Mouse (Mus musculus): ENCODE results near the gene Fgfr2.

The Fgfr2 gene

DNA sequence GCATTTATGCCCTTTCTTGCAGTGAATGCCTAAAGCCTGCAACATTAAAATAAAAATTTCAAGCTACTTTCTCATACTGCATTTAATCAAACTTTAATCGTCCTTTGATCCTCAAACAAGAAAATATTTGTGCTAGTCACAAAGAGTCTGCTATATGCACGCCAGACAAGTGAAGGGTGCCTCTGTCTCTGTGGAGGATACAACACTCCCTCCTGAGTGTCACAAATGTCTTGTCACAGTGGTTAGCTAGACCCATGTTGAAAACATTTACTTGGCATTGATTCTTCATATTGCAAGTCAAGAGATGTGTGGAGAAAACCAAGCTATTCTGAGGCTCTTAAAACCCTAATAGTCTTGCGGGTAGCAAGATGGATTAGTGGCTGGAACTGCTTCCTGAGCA lies 2736.8 kb downstream of the Fgfr2 start:
- in situ Hi-C loops (cut with MseI, MboI), result loop anchor here in 1 of 2 experiments (25.0 kb wide), 1 partner anchor 724 kb away; no protein-coding TSS in a partner anchor

DNA sequence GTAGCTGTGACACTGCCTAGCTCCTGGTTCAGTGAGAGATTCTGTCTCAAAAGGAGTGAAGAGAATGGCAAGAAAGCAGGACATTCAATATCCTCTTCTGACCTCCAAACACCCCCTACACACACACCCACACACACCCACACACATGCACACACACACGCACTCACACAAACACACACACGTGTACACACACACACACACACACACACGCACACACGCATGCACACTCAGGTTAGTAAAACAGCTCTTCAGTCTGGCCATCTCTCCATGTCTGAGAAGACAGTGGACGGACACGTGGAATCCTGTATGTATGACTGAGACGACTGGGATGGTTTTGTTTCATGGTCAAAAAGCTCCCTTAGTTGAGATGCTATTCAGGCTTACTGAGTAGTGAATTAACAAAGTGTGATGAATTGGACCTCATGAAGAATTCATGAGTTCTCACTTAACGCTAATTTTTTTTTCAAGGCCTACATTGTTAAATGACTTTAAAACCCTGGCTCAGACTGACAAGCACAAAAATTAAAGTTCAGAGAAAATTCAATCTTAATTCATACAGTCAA lies 2737.3 kb downstream of the Fgfr2 start:
- in situ Hi-C loops (cut with MseI, MboI), result loop anchor here in 1 of 2 experiments (25.0 kb wide), 1 partner anchor 724 kb away; no protein-coding TSS in a partner anchor

DNA sequence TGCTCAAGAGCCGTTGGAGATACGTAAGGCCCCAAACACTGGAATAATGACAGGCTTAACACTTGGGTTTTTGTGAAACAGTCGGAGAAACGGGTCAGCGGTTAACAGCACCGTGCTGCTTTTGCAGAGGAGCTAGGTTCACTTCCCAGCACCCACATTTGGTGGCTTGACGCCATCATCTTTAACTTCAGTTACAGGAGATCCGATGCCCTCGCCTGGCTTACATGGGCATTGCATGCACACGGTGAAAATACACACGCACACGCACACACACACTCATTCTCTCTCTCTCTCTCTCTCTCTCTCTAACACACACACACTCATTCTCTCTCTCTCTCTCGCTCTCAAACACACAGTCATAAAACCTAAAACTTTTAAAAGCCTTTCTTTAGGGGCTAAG lies 2741.0 kb downstream of the Fgfr2 start:
- in situ Hi-C loops (cut with MseI, MboI), result loop anchor here in 1 of 2 experiments (25.0 kb wide), 1 partner anchor 720 kb away; no protein-coding TSS in a partner anchor

DNA sequence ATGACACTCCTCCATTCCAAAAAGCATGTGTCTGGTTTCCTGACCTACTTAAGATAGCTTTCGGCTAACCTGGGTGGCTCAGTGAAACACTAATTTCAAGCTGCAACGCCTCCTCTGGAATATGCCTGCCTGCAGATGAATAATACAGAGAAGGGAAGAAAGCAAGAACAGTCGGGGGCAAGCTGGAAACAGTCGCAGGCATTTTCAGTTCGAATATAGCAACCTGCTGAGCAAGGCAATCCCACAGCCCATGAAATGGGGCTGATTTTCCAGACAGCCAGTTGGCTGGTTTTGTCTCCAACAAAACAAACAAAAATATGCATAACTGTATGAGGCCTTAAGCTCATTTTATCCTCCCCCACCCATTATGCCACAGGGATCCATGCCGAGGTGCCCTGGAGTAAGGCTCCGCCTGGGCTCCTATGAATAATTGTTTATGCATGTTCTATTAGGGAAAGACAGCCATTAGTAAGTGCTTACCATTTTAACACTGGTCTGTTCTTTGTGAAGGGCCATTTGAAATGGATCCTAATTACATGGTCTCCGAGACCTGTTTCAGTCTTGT lies 2741.7 kb downstream of the Fgfr2 start:
- in situ Hi-C loops (cut with MseI, MboI), result loop anchor here in 1 of 2 experiments (25.0 kb wide), 1 partner anchor 719 kb away; no protein-coding TSS in a partner anchor

DNA sequence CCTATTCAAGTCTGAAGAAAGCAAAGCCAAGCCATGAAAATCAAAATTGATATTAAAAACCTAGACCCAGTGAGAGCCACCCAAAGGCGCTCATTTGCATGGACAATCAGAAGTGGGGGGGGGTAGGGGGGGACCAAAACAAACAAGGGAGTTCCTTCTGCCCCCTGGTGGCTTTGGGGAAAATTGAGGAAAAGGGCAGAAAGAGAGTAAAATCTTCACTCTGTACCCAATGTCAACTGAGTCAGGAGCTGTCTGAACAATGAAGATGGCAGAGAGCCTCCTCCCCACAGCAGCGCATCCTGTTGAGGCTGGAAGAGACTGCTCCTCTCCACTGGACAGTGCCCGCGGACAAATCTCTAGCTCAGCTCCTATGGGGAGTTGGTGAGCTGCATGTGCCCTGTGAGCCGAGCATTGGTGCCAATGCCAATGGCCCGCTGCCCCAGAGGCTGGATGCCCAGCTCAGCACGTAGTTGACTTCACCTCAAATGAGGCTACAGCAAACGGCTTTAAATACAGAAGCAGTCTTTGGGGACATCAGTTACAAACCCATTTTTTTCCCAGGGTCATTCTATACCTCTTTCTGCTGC lies 2742.3 kb downstream of the Fgfr2 start:
- in situ Hi-C loops (cut with MseI, MboI), result loop anchor here in 1 of 2 experiments (25.0 kb wide), 1 partner anchor 719 kb away; no protein-coding TSS in a partner anchor

DNA sequence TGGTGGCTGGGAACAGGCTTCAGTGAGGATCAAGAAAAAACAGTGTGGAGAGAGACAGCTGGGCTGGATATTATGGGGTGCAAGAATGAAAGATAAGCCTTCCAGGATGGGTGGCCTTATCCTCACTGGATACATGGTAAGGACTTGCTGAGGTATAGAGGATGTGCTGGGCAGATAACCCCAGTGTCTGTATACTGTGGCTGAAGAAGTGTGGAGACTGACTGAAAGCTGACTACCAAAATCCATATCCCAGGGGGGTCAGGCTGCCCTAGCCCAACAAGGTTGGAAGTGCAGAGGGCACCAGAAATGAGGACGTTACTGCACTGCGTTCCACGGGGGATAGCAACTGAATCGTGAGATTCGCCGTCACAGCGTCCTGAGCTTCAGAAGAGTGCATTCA lies 2742.8 kb downstream of the Fgfr2 start:
- in situ Hi-C loops (cut with MseI, MboI), result loop anchor here in 1 of 2 experiments (25.0 kb wide), 1 partner anchor 718 kb away; no protein-coding TSS in a partner anchor

DNA sequence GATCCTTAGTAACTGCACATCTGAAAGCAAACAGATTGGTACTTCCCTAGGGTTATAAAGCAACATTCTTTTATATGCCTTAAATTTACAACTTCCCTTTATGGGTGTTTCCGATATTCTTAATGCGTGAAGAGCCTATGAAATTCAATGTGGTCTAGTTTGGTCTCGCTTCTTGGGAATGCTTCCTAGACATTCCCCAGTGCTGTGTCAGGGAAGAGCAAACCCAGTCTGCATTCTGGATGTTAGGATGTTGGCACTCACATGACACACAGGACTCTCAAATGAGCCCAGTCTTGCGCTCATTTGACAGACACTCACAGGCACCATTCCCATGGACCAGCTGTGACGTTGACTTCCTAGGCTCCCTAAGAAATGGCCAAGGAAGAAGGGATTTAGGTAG lies 2743.3 kb downstream of the Fgfr2 start:
- in situ Hi-C loops (cut with MseI, MboI), result loop anchor here in 1 of 2 experiments (25.0 kb wide), 1 partner anchor 718 kb away; no protein-coding TSS in a partner anchor

DNA sequence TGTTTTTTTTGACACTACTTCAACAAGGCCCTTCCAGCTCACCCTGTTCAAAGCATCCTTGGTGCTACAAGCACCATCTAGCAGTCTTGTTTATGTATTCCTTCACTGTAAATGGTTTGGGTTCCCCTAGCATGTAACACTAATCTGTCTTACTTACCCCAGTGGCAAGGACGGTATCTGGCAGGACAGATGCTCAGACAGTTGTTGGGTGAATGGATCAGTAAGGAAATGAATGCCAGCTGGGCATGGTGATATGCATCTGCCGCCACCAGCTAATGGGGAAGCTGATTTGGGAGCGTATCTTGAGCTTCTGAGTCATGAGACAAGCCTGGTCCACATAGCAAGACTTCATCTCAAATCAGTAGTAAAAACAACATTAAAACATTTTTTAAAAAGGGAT lies 2744.8 kb downstream of the Fgfr2 start:
- in situ Hi-C loops (cut with MseI, MboI), result loop anchor here in 1 of 2 experiments (25.0 kb wide), 1 partner anchor 716 kb away; no protein-coding TSS in a partner anchor

DNA sequence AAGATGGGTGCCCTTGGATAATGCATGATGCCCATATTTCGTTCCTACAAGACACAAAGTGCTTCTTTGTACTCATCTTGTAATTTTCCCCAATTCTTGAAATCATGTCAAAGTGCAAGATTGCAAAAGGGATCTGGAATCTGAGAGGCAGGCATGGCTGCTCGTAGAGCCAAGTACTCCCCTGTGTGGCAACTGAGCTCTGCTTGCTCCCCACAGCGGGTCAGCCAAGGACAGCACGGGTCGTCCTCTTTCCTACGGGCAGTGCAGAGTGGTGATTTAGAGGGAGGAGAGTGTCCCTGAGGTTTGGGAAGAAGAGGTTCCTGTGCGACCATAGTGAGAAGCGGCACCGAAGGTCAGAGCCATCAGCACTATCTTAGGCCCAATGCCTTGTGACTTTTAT lies 2748.8 kb downstream of the Fgfr2 start:
- in situ Hi-C loops (cut with MseI, MboI), result no loop called here

DNA sequence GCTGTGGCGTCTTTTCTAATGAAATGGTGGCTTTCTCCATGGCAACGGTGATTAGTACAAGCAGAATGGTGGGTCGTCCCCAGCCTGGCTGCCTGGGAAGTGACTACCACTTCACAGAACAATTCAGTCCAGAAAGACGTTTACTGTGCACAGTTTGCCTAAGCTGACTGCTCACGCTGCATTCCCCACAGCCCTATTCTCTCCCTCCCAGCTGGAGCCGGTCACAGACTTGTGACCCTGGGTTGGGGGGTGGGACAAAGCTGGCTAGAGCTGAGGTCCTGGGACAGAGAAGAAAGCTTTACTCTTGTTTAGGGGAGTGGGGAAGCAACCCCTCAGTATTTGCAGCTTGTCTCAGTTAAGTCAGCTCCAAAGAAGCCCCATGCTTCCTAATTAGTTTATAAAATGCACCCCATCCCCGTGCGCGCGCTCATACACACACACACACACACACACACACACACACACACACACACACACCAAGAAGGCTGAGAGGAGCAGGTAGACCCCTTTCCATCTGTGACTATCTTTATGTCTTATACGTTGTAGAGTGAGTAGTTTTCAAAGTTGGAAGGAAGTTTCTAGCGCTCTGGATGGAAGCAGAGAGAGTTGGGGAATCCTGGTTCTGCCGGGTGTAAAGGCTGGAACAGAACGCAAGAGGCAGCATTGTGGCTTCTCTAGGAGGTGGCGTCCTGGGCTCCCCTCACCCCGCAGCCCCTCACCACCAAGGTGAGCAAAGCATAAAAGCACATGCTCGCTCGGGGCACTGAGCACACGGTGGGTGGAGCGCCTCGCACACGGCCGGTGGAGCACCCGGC lies 2754.1 kb downstream of the Fgfr2 start:
- in situ Hi-C loops (cut with MseI, MboI), result no loop called here

DNA sequence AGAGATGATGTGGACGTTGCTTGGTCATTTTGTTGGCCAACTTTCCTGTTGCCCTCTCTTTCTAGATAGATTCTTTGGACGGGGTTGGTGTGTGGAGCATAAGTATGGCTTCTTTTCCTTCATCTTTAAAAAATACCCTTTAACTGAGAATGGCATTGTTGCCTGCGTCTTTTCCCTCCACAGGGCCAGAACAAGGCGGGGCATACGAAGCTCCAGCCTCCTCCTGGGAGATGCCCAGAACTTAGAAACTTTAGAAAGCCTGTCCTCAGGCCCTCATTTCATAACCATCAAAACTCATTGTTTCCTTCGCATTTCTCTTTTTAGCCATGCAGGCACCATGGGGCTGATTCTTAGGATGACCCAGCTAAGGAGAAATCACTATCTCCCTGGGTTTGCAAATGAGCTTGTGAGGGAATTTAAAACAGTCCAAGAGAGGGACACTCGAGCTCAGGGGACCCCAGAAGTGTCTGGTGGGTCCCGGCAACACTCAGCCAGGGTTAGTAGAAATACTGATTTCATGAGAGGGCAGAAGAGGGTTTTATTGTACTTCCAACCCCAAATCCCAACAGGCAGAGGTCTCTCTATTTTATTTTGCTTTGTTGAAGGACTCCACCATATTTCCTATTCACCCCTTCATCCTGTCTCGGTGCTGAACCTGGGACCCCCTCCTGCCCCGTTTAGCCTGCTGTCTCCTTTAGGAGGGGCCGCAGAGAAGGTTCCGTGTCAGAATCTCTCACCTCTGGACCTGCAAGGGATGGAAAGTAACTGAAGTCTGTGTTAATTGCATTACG lies 2754.9 kb downstream of the Fgfr2 start:
- in situ Hi-C loops (cut with MseI, MboI), result no loop called here

DNA sequence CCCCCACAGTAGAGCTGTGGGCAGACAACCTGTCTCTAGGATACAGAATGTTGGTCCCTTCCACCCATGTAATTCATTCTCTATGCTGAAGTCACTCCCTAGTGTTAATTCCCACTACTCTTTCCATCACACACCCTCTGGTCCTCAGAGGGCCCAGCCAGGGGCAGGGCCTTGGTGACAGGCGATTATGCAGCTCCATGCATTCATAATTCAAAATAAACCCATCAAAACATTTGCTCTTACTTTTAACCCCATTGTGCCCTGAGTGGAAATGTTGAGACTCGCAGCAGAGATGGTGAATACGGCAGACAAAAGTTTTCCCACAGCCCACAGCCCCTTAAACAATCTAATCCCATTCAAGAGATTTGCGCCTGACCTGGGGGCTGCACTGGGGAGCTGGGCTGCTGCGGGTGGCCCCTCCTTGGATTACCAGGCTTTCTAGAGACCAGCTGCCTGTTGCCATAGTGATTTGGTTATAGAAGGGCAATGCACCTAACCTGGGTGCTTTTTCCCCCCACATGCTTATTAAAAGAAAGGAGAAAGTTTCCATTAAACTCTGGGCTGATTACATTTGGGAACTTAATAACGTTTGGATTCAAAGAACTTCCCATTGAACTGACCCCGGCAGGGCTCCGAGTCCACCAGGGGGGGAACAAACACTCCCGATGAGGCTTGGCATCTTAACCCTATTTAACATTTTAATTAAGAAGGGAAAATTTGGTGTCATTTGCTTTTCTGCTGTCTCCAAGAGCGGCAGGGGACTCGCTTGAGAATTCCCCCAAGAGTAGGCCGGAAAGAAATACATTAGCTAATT lies 2755.7 kb downstream of the Fgfr2 start:
- in situ Hi-C loops (cut with MseI, MboI), result no loop called here

DNA sequence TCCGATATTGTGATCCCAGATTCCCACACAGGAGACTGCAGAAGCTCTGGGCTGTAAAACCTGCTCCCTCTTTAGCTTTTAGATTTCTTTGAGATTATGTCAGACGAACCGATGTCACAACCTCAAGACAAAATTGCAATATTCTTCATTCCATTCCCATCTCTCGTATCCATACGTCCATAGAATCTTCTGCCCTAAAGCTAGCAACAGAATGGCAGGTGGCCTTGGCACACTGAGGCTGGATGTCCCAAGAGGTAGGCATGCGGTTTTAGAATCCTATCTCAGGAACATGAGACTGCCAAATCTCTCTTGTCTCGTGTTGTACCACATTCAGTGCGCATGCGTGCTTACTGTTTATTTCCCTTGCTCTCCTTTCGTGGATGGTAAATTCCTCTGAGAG lies 2757.4 kb downstream of the Fgfr2 start:
- in situ Hi-C loops (cut with MseI, MboI), result no loop called here

DNA sequence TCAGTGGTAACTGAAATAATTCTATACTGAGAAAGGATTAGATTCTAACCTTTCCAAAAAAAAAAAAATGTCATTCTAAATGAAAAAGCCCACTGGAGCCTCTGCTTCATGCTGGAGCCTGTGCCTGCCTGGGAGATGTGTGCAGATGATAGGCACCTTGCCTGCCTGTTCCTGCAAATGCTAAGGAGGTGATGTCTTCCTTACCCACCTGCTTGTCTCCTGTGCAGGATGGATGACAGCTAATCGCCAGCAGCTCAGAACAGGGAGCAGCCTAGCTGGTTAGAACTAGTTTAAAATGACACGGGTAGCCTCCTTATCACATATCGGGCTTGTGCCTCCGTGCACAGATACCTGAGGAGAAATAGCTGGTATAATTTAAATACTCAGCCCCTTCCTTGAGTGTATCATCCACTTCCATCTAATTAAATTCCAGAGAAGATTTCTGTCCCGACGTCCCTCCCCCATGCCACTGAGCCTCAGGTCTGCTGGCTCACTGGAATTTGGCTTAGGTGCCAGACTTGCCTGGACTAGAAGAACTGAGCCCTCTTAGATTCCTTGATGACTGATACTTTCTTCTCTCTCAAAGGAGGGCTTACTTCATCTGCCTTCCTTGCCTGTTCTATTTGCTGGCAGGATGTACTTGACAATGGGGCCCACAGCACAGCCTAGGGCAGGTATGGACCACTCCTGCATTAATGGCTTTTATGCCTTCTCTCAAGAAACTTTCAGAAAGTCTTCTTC lies 2782.6 kb downstream of the Fgfr2 start:
- in situ Hi-C loops (cut with MseI, MboI), result no loop called here

DNA sequence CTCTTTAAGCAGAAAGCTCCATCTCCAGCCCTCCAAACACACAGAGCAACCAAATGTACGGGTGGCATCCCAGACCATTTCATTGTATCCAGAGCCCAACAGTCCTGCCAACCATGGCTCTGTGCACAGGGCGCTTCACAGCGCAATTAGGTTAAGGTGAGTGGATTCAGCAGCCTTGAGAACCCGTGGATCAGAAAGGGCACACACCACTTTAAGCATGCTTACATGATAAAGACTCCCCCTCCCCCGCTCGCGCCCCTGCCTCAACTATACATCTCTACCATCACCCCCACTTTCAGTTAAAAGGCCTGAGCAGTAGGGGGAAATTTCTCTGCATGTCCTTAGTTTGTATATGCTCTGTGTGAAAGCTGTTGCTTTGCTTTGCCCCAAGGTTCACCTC lies 2785.5 kb downstream of the Fgfr2 start:
- in situ Hi-C loops (cut with MseI, MboI), result no loop called here

DNA sequence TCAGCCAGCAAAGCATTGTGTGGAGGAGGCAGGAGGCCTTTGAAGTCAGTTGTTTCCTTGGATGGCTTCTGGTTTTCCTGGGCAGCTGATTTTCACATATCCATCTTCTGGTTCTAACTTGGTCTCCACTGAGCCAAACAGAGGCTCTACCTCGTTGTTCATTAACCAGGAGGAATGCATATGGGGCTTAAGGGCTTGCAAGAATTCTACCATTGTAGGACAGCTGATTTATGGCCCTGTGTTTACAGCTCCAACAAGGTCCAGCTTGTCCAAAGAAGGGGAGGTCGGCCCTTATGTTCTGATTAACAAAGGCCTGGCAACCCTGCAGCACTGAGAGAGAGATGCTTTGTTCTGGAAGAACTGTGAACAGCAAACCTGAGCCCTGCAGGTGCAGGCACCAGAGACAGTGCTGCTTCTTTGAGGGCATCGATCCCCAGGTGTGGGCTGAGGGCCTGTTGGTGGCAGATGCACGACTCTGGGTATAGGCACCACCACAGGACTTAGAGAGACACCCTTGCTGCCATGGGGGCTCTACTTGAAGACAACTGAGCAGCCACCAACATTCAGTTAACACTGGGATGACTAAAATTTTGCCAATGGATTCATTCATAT lies 2787.6 kb downstream of the Fgfr2 start:
- in situ Hi-C loops (cut with MseI, MboI), result no loop called here

DNA sequence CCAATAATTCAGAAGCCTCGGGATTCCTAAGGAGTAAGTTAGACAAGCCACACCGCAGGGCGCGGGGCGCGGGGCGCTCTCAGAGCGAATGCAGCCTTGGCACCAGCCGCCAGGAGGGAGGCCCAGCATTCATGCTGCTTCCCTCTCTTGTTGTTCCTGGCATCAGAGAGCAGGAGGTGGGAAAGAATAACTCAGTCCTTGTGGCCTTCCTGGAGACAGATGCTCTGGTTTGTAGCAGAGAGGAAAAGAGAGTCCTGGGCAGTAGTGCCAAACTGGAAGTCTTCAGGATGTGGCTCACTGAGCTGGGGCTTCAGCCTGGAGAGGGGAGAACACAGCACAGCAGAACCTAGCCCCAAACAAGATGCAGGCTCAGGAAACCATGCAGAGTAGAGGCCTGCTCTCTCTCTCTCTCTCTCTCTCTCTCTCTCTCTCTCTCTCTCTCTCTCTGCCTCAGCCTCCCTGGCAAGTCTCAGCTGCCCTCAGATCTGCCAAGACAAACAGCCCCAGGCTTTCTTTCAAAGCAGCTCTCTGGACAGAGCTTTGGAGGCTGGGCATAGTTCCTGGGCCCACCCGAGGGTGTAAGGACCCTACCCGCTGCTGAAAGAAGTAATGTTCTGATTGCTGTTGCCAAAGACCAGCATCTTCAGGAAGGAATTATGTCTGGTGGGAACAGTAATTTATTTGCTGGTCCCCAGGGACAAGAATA lies 2790.5 kb downstream of the Fgfr2 start:
- in situ Hi-C loops (cut with MseI, MboI), result no loop called here

DNA sequence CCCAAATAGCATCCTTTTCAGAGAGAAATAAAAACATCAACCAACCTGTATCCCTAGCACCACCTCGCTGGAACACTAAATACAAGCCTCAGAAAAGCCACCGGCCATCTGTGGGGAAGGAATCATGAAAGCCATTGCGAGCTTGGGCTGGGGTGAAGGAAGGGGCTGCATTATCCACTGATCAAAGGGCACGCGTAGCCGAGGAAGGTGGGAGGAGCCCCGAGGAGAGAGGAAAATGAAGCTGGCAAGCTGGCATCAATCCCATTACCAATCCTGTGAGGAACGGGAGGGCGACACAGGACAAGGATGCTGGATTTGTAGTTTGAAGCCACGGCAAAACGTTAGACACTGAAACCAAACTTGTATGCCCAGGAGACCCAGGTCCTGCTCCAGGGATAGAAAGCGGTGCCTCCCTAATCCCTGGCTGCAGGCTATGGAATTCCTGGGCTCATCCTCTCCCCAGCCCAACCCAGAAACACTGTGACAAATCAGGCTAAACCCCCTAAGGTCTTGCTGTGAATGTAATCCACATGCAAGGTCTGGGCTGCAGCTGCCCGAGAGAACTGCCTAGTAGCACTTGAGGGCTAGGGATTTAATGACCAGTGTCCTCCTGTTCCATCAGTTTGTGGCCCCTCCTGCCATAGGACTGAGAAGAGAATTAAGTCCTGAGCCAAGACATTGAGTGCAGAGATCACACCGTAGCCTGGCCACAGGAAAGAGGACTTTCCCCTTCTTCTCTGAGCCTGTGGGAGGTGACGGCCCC lies 2795.4 kb downstream of the Fgfr2 start:
- in situ Hi-C loops (cut with MseI, MboI), result no loop called here

All from mouse trophoblast stem cell (cell line).